Mouse (Mus musculus) midbrain, embryonic 11.5 days (tissue): ENCODE measurements around the gene Pxylp1. TPM values are rescaled to one million over a fixed set of nuclear protein-coding genes. Genes with fewer than 3 reads are reported as not detected.

Experiments used
- ATAC-seq: fragments of 200-750 bp; cut with Nextera tagmentation; 2 replicates; pipeline ENCODE4 v1.8.0; 2017; ENCODE audit warnings: moderate TSS enrichment, moderate library complexity; ENCODE audit not compliant: low FRiP score
- DNase-seq: peaks from one replicate; pipeline ENCODE4 v3.0.0; 2015; ENCODE audit warnings: low spot score; ENCODE audit errors: missing footprints
- H3K27ac ChIP-seq: fragments of 300-500 bp; sonication (generic); 2 replicates; pipeline ENCODE4 v1.5.1; 2014; ENCODE audit warnings: low read depth, low read length
- H3K27me3 ChIP-seq: fragments of 300-500 bp; sonication (generic); 2 replicates; pipeline ENCODE4 v1.6.1; 2014; ENCODE audit warnings: mild to moderate bottlenecking, low read length, moderate library complexity, mixed read lengths; ENCODE audit not compliant: control insufficient read depth, insufficient read depth
- H3K36me3 ChIP-seq: fragments of 300-500 bp; sonication (generic); 2 replicates; pipeline ENCODE4 v1.6.1; 2014; ENCODE audit warnings: mild to moderate bottlenecking, low read length, moderate library complexity, mixed read lengths; ENCODE audit not compliant: control insufficient read depth, insufficient read depth
- H3K4me1 ChIP-seq: fragments of 300-500 bp; sonication (generic); 2 replicates; pipeline ENCODE4 v1.6.1; 2014; ENCODE audit warnings: low read length; ENCODE audit not compliant: control insufficient read depth, insufficient read depth
- H3K4me2 ChIP-seq: fragments of 300-500 bp; sonication (generic); 2 replicates; pipeline ENCODE4 v1.6.1; 2014; ENCODE audit warnings: mild to moderate bottlenecking, moderate library complexity
- H3K4me3 ChIP-seq: fragments of 300-500 bp; sonication (generic); 2 replicates; pipeline ENCODE4 v1.5.1; 2014; ENCODE audit warnings: low read depth, low read length
- H3K9ac ChIP-seq: fragments of 300-500 bp; sonication (generic); 2 replicates; pipeline ENCODE4 v1.6.1; 2014; ENCODE audit warnings: low read length
- H3K9me3 ChIP-seq: fragments of 300-500 bp; sonication (generic); 2 replicates; pipeline ENCODE4 v1.6.1; 2016; ENCODE audit warnings: low read length; ENCODE audit not compliant: control insufficient read depth
- WGBS: fragments of 180-500 bp; shearing (Covaris S2); extraction: QIAGEN DNeasy Blood & Tissue Kit; methylation state at CpG from one replicate; pipeline ENCODE4 v1.1.7; 2014; 5-methylcytosine and 5-hydroxymethylcytosine counted together
- polyA plus RNA-seq: library from polyadenylated mRNA; unstranded; fragments of >200 nt; fragmentation: Nextera tagmentation; extraction: Ambion mirVana; gene quantifications from 2 replicates; pipeline ENCODE4 v1.2.1, GENCODE M21; 2014

The Pxylp1 gene
- polyA plus RNA-seq, 1 experiment from 2014 or later: 63.8 TPM

DNA sequence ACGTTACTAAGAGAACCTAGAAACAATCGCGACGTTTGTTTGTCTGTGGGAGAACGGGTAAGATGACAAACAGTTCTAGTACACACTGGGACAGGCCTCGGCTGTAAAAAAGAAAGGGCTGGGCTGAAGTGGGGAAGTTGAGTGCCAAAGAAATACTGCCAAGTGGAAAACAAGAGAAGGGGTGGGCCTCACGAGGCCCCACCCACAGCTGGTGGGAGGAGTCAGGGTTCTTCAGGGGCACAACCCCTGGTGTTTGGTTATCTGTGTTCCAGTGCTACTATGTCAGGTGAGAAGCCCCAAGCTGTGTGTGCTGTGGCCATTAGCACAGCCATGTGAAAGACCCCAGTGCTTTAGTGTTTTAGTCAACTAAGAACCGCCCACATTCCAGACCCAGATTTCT lies 22.4 kb downstream of the Pxylp1 start:
- no peak overlapping the region for H3K4me3 ChIP-seq
- WGBS: 79% methylated on average over 8 of the region's 8 CpGs
- H3K9me3 ChIP-seq: peaks cover 5% of the 10 kb centered on the region
- H3K36me3 ChIP-seq: no peaks in the 10 kb centered on the region; the same call in 1 of the 2 replicates
- H3K4me2 ChIP-seq: no peak overlapping the region
- H3K27ac ChIP-seq: no peak overlapping the region
- no peak for DNase-seq
- H3K27me3 ChIP-seq: no peaks in the 10 kb centered on the region
- no peaks in the 10 kb centered on the region for H3K4me1 ChIP-seq
- H3K9ac ChIP-seq: no peak overlapping the region
- ATAC-seq: no peak

DNA sequence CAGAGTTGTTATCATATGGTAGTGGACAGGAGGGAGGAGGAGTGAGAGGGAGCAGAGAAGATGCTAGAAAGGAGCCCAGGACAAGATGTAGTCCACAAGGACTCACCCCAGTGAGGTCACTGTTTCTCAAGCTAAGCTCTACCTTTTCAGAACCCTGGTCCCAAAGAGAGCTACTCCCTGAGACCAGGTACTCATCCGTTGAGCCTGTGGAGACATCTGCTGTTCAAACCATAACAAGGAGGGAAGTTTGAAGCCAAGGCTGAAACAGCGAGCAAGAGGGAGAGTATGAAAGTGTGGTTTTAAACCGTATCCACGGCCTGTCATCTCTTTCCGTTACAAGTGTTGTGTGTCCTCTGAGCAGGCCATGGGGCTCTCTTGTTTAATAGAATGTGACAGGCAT lies 22.9 kb downstream of the Pxylp1 start:
- Histone ChIP-seq H3K4me1 (no peaks in the 10 kb centered on the region), H3K4me3 (no peak overlapping the region), H3K9ac (no peak overlapping the region), H3K9me3 (peaks cover 5% of the 10 kb centered on the region), H3K27ac (no peak overlapping the region), H3K27me3 (no peaks in the 10 kb centered on the region), H3K4me2 (no peak overlapping the region), H3K36me3 (no peaks in the 10 kb centered on the region; the same call in 1 of the 2 replicates)
- WGBS: 96% methylated on average over 5 of the region's 5 CpGs
- DNase-seq (no peak), ATAC-seq (no peak)

DNA sequence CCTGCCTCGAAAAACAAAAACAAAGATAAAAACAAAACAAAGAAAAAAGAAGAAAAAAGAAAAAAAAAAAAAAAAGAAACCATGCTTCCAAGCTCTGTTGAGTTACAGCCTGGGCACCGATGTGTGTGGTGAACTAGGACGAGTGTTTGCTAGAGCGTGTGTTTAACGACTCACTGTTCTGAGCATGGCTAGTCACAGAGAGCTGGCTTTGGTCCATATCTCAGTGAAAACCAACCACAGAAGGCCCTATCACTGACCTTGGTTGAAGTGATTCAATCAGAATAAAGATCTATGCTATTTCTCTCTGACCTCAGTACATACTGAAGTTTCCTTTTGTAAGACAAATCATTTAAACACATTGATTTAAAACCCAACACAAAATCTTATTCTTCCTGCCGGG lies 23.9 kb downstream of the Pxylp1 start:
- Histone ChIP-seq H3K36me3 (no peaks in the 10 kb centered on the region; the same call in 1 of the 2 replicates), H3K4me1 (peaks cover 2% of the 10 kb centered on the region; the same call in 1 of the 2 replicates), H3K9ac (no peak overlapping the region), H3K4me3 (no peak overlapping the region), H3K27me3 (no peaks in the 10 kb centered on the region), H3K9me3 (peaks cover 5% of the 10 kb centered on the region), H3K4me2 (no peak overlapping the region), H3K27ac (no peak overlapping the region)
- no peak for DNase-seq
- no peak for ATAC-seq
- WGBS: 94% methylated on average over 6 of the region's 6 CpGs

DNA sequence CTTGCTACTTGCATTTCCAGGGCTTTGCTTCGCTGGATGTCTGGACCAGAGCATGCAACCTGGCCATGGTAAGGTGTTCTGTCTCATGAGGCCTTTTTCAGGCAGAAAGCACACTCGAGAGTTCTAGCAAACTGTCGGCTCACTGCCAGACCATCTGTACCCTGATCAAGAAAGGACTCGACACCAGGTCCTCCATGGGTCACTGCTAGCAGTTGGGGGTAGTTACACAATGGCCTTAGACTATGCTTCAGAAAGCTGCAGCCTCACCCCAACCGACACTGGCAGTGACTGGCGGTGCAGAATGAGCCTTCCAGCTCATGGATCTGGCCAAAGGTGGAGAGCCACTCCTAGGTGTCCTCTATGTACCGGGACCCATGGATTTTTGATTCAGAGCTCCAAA lies 25.3 kb downstream of the Pxylp1 start:
- no peaks in the 10 kb centered on the region for H3K27me3 ChIP-seq
- no peak overlapping the region for H3K4me2 ChIP-seq
- peaks cover 5% of the 10 kb centered on the region for H3K9me3 ChIP-seq
- ATAC-seq: no peak
- no peak overlapping the region for H3K9ac ChIP-seq
- H3K4me3 ChIP-seq: no peak overlapping the region
- no peaks in the 10 kb centered on the region for H3K36me3 ChIP-seq
- WGBS: 37% methylated on average over 7 of the region's 7 CpGs
- DNase-seq: no peak
- peaks cover 3% of the 10 kb centered on the region; the same call in 1 of the 2 replicates for H3K4me1 ChIP-seq
- no peak overlapping the region for H3K27ac ChIP-seq

DNA sequence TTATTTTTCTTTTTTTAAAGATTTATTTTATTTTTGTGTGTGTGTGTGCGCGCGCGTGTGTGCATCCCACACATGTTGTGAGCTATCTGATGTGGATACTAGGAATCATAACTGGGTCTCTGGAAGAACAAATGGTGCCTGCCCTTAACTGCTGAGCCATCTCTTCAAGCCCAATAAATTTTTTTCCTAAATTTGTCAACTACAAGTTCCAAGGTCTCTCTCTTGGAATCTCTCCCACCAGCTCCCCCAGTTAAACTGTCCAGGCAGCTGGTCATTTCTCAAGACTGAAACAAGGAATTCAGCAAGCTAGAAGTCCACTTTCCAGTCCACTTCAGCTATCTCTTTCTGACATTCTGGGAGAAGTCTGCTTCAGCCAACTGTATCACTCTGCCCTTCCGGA lies 26.3 kb downstream of the Pxylp1 start:
- 98% methylated on average over 5 of the region's 5 CpGs for WGBS
- no peak overlapping the region for H3K4me2 ChIP-seq
- ATAC-seq: no peak
- DNase-seq: no peak
- no peaks in the 10 kb centered on the region for H3K27me3 ChIP-seq
- no peak overlapping the region for H3K27ac ChIP-seq
- no peak overlapping the region for H3K9ac ChIP-seq
- H3K9me3 ChIP-seq: peaks cover 5% of the 10 kb centered on the region
- peaks cover 3% of the 10 kb centered on the region; the same call in 1 of the 2 replicates for H3K4me1 ChIP-seq
- no peak overlapping the region for H3K4me3 ChIP-seq
- no peaks in the 10 kb centered on the region for H3K36me3 ChIP-seq

DNA sequence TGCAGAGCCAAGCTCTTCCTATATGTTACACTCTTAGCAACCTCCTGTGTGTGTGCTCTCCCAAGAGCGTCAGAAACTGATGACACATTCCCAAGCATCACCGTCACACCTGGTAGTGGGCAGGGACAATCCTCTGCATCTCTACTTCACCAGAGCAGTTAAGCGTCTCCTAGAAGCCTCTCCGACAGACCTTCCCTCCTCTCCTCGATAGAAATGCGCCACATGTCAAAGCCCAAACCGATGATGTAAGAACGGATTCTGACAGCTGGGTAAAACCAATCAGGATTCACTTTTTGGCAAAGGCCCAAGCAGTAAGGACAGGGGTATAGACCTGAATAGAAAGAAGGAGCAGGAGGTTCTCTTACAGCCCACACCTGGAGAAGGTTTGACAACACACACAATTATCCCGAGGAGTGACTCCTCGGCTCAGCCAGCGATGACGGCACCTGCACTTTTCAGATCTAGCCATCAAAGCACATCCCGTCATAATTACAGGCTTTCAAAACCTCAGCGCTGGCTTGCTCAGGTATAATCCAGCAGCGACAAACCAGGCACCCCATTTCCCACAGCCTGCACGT lies 26.9 kb downstream of the Pxylp1 start:
- Histone ChIP-seq H3K27me3 (no peaks in the 10 kb centered on the region), H3K9me3 (no peaks in the 10 kb centered on the region; the same call in 1 of the 2 replicates), H3K4me1 (peaks cover 3% of the 10 kb centered on the region; the same call in 1 of the 2 replicates), H3K4me3 (no peak overlapping the region), H3K9ac (no peak overlapping the region), H3K27ac (no peak overlapping the region), H3K36me3 (no peaks in the 10 kb centered on the region), H3K4me2 (no peak overlapping the region)
- ATAC-seq (no peak), DNase-seq (no peak)
- WGBS: 86% methylated on average over 16 of the region's 16 CpGs

DNA sequence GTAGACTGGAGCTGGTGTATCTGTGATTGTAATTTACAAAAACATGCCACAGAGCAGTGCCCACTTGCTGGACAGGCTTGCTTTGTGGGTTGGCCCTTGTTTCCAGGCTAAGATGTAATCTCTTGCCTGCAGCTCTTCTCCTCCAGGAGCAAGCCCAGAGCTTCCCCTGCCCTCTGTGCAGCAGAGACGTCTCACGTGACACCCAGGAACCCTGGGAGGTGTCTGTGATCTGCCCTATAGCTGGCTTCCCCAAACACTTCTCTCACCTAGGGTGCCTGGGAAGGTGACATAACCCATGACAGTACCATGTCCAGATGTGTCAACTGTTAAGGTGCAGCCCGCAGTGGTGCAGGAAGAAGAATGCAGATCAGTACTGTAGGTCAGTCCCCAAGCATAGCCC lies 28.9 kb downstream of the Pxylp1 start:
- Histone ChIP-seq H3K9ac (no peak overlapping the region), H3K4me1 (peaks cover 3% of the 10 kb centered on the region), H3K9me3 (no peaks in the 10 kb centered on the region), H3K4me2 (no peak overlapping the region), H3K36me3 (no peaks in the 10 kb centered on the region), H3K4me3 (no peak overlapping the region), H3K27ac (no peak overlapping the region), H3K27me3 (no peaks in the 10 kb centered on the region)
- no peak for ATAC-seq
- WGBS: 76% methylated on average over 3 of the region's 3 CpGs
- no peak for DNase-seq

DNA sequence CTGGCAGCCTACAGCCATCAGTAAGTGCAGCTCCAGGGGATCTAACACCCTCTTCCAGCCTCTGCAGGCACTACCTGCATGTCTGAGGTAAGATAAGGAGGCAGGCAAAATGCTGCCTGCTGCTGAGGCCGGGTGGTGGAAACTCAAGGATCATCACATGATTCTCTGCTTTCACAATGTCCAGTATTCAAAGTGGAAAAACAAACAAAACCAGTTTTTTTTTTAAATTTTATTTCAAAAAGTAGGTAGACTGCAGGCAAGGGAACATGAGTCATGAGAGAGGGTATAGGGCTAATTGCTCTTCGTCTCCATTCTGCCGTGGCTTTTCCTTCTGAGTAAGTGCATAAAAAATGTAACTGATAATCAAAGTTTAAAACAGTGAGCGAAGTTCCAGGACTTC lies 29.6 kb downstream of the Pxylp1 start:
- DNase-seq (no peak), ATAC-seq (no peak)
- no peak overlapping the region for H3K9ac ChIP-seq
- no peak overlapping the region for H3K4me2 ChIP-seq
- no peak overlapping the region for H3K4me3 ChIP-seq
- H3K27ac ChIP-seq: no peak overlapping the region
- no peaks in the 10 kb centered on the region for H3K36me3 ChIP-seq
- H3K9me3 ChIP-seq: no peaks in the 10 kb centered on the region
- WGBS: 78% methylated on average over 4 of the region's 4 CpGs
- H3K4me1 ChIP-seq: peaks cover 3% of the 10 kb centered on the region
- no peaks in the 10 kb centered on the region for H3K27me3 ChIP-seq

DNA sequence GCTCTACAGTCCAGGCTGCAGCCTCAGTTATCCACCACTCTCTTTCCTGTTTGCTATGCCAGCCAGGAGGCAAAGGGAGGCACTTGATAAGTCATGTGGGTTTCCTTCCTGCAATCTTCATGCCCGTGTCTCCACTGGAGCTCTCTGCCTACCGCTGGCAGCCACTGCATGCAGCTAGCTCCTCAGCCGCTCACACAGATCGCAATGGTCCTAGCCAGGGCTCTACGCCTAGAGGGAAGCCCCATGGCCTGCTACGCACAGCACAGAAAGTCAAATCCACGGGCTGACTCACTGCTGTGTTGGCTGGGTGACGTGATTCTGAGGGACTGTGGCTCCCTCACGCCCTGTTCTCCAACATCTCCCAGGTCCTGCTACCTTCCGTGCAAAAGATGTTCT lies 31.4 kb downstream of the Pxylp1 start:
- Histone ChIP-seq H3K9me3 (no peaks in the 10 kb centered on the region), H3K9ac (no peak overlapping the region), H3K4me1 (peaks cover 3% of the 10 kb centered on the region), H3K27ac (no peak overlapping the region), H3K36me3 (no peaks in the 10 kb centered on the region), H3K4me3 (no peak overlapping the region), H3K4me2 (no peak overlapping the region), H3K27me3 (no peaks in the 10 kb centered on the region)
- DNase-seq (no peak), ATAC-seq (no peak)
- WGBS: 90% methylated on average over 10 of the region's 10 CpGs
